Comparison of ENCODE assay signal across 18 mouse cellular contexts in the genomic region with DNA sequence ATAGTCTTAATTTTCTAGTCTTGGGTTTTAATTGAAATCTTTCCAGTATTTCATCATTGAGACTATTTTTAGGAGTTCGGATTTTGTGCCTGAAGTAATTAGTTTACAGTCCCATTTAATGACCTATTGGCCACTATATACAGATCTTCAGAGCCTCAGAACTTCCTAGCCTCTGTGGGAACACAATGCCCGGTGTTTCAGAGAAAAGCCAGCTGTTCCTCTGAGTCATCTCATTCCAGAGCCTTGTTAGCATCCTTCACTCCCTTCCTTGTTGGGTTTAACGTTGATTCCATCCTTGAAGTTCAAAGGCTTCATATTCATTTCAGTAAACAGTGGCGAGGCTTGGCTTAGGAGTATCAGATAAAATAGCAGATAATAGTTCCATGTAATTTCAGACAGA.
DNase-seq lines count a peak whose midpoint lies in the region.
"Had no signal": no experiment of that assay in that cellular context is flagged by ENCODE, and none has a peak within 500 bp of the region (broad histone marks: within the 10 kb centered on the region; RNA-seq: fewer than 3 reads in every experiment).

No protein-coding gene starts in this region.

- peak; percentile 15 for DNase-seq in heart, adult 11 months
- DNase-seq in heart, postnatal 36 days = no peak
- peak; percentile 11 for DNase-seq in urinary bladder, postnatal 14 days (ENCODE audit: low spot score)
- no peak for DNase-seq in urinary bladder, adult 2 months (ENCODE audit: low spot score)
- DNase-seq in lung, postnatal 25 days (ENCODE audit: low spot score) = peak; percentile 42
- no peak for DNase-seq in gastrocnemius, adult 8-10 months (ENCODE audit: low spot score in 2 of 2)
- DNase-seq in frontal cortex, postnatal 25 days (ENCODE audit: low spot score in 2 of 2) = no peak
- DNase-seq: adrenal gland, adult 2 months; adrenal gland, postnatal 25 days; B cell, adult 2 months; cerebellum, adult 18-20 months; cerebellum, adult 9-11 months; cerebellum, postnatal 36 days; forebrain, postnatal 0 days; gastrocnemius, adult 2 months; gastrocnemius, postnatal 36 days; heart, adult 18-20 months; heart, postnatal 10 days had no signal

- intact Hi-C loops in heart, postnatal 36 days (cut with DNase I) = no loop called here

Comparison
In these comparisons a context has a peak if more than half of its experiments do, and no peak if none do; other contexts are left out.
1. DNase-seq: peak in heart, adult 11 months (single experiment), urinary bladder, postnatal 14 days (single experiment) and lung, postnatal 25 days (single experiment); none in heart, postnatal 36 days (0 of 2), urinary bladder, adult 2 months (single experiment), gastrocnemius, adult 8-10 months (0 of 2) and frontal cortex, postnatal 25 days (0 of 2).